Mouse (Mus musculus): ENCODE results near the gene Sphkap. TPM values are rescaled to one million over a fixed set of nuclear protein-coding genes. Genes with fewer than 3 reads are reported as not detected.

Gene Sphkap
- total RNA-seq, 1 experiment, result 0.04 TPM

GRCm38 (mm10) chr1:83316917-83317316 lies 91.1 kb downstream of the Sphkap start:
- no peak overlapping the region for H3K27ac ChIP-seq (ENCODE audit: insufficient read depth, low read depth, low read length, poor library complexity, severe bottlenecking)
- TF ChIP-seq ZC3H11A (IDR thresholded peaks at IDR 0.05; ENCODE audit: borderline replicate concordance, low read depth, low read length) (no peak), MAFK (IDR thresholded peaks at IDR 0.05; ENCODE audit: insufficient read depth, low read depth, low read length) (no peak), ZNF384 (IDR thresholded peaks at IDR 0.05; ENCODE audit: low read depth, low read length) (no peak), HCFC1 (IDR thresholded peaks at IDR 0.05; ENCODE audit: borderline replicate concordance, insufficient read depth, low read length) (no peak), CHD2 (IDR thresholded peaks at IDR 0.05; ENCODE audit: low read depth, low read length) (no peak)
- H3K36me3 ChIP-seq (ENCODE audit: control insufficient read depth, insufficient read depth, low read length, poor library complexity, severe bottlenecking), result no peaks in the 10 kb centered on the region
- peaks cover 0 to 2% of the 10 kb centered on the region in 2 experiments; a peak in 1 of 4 replicates for H3K4me1 ChIP-seq (ENCODE audit: control insufficient read depth in 2 of 2, insufficient read depth in 2 of 2, low read length in 2 of 2, poor library complexity in 1 of 2)
- H3K9ac ChIP-seq (ENCODE audit: insufficient read depth, low read depth, low read length, poor library complexity, severe bottlenecking), result no peak overlapping the region
- H3K9me3 ChIP-seq (ENCODE audit: control insufficient read depth, insufficient read depth, low read depth, low read length), result no peaks in the 10 kb centered on the region
- in situ Hi-C loops (cut with MboI; ENCODE audit: low sequenced_read_pairs in 2 of 2, unreplicated experiment in 2 of 2), result no loop called here
- H3K4me3 ChIP-seq (ENCODE audit: insufficient read depth in 1 of 2, low read depth in 1 of 2, low read length in 2 of 2, poor library complexity in 1 of 2, severe bottlenecking in 1 of 2), result no peak overlapping the region
- DNase-seq (ENCODE audit: low read depth, low spot score), result no peak

- no peaks in the 10 kb centered on the region for H3K9me3 ChIP-seq (ENCODE audit: control insufficient read depth, insufficient read depth, low read depth, low read length)
- no peak overlapping the region for H3K27ac ChIP-seq (ENCODE audit: insufficient read depth, low read depth, low read length, poor library complexity, severe bottlenecking)
- peaks cover 0 to 2% of the 10 kb centered on the region in 2 experiments; a peak in 1 of 4 replicates for H3K4me1 ChIP-seq (ENCODE audit: control insufficient read depth in 2 of 2, insufficient read depth in 2 of 2, low read length in 2 of 2, poor library complexity in 1 of 2)
- H3K9ac ChIP-seq (ENCODE audit: insufficient read depth, low read depth, low read length, poor library complexity, severe bottlenecking), result no peak overlapping the region
- DNase-seq (ENCODE audit: low read depth, low spot score), result no peak
- TF ChIP-seq ZNF384 (IDR thresholded peaks at IDR 0.05; ENCODE audit: low read depth, low read length) (no peak), MAFK (IDR thresholded peaks at IDR 0.05; ENCODE audit: insufficient read depth, low read depth, low read length) (no peak), CHD2 (IDR thresholded peaks at IDR 0.05; ENCODE audit: low read depth, low read length) (no peak), ZC3H11A (IDR thresholded peaks at IDR 0.05; ENCODE audit: borderline replicate concordance, low read depth, low read length) (no peak), HCFC1 (IDR thresholded peaks at IDR 0.05; ENCODE audit: borderline replicate concordance, insufficient read depth, low read length) (no peak)
- H3K4me3 ChIP-seq (ENCODE audit: insufficient read depth in 1 of 2, low read depth in 1 of 2, low read length in 2 of 2, poor library complexity in 1 of 2, severe bottlenecking in 1 of 2), result no peak overlapping the region
- H3K36me3 ChIP-seq (ENCODE audit: control insufficient read depth, insufficient read depth, low read length, poor library complexity, severe bottlenecking), result no peaks in the 10 kb centered on the region
- in situ Hi-C loops (cut with MboI; ENCODE audit: low sequenced_read_pairs in 2 of 2, unreplicated experiment in 2 of 2), result no loop called here
Observed at GRCm38 (mm10) chr1:83315146-83315545, 92.9 kb downstream of the Sphkap start.

- Histone ChIP-seq H3K4me1 (ENCODE audit: control insufficient read depth in 2 of 2, insufficient read depth in 2 of 2, low read length in 2 of 2, poor library complexity in 1 of 2) (peaks cover 0 to 2% of the 10 kb centered on the region in 2 experiments; a peak in 1 of 4 replicates), H3K9me3 (ENCODE audit: control insufficient read depth, insufficient read depth, low read depth, low read length) (no peaks in the 10 kb centered on the region), H3K4me3 (ENCODE audit: insufficient read depth in 1 of 2, low read depth in 1 of 2, low read length in 2 of 2, poor library complexity in 1 of 2, severe bottlenecking in 1 of 2) (no peak overlapping the region), H3K9ac (ENCODE audit: insufficient read depth, low read depth, low read length, poor library complexity, severe bottlenecking) (no peak overlapping the region), H3K27ac (ENCODE audit: insufficient read depth, low read depth, low read length, poor library complexity, severe bottlenecking) (no peak overlapping the region), H3K36me3 (ENCODE audit: control insufficient read depth, insufficient read depth, low read length, poor library complexity, severe bottlenecking) (no peaks in the 10 kb centered on the region)
- in situ Hi-C loops (cut with MboI; ENCODE audit: low sequenced_read_pairs in 2 of 2, unreplicated experiment in 2 of 2), result no loop called here
- DNase-seq (ENCODE audit: low read depth, low spot score), result no peak
- no peak for TF ChIP-seq ZC3H11A (IDR thresholded peaks at IDR 0.05; ENCODE audit: borderline replicate concordance, low read depth, low read length)
- TF ChIP-seq MAFK (IDR thresholded peaks at IDR 0.05; ENCODE audit: insufficient read depth, low read depth, low read length), result no peak
- TF ChIP-seq ZNF384 (IDR thresholded peaks at IDR 0.05; ENCODE audit: low read depth, low read length), result no peak
- TF ChIP-seq CHD2 (IDR thresholded peaks at IDR 0.05; ENCODE audit: low read depth, low read length), result no peak
- TF ChIP-seq HCFC1 (IDR thresholded peaks at IDR 0.05; ENCODE audit: borderline replicate concordance, insufficient read depth, low read length), result no peak
Observed at GRCm38 (mm10) chr1:83311607-83312295, 96.2 kb downstream of the Sphkap start.

- no peaks in the 10 kb centered on the region for H3K4me1 ChIP-seq (ENCODE audit: control insufficient read depth in 2 of 2, insufficient read depth in 2 of 2, low read length in 2 of 2, poor library complexity in 1 of 2)
- H3K9ac ChIP-seq (ENCODE audit: insufficient read depth, low read depth, low read length, poor library complexity, severe bottlenecking), result no peak overlapping the region
- DNase-seq (ENCODE audit: low read depth, low spot score), result no peak
- TF ChIP-seq MAFK (IDR thresholded peaks at IDR 0.05; ENCODE audit: insufficient read depth, low read depth, low read length) (no peak), ZNF384 (IDR thresholded peaks at IDR 0.05; ENCODE audit: low read depth, low read length) (no peak), HCFC1 (IDR thresholded peaks at IDR 0.05; ENCODE audit: borderline replicate concordance, insufficient read depth, low read length) (no peak)
- H3K4me3 ChIP-seq (ENCODE audit: insufficient read depth in 1 of 2, low read depth in 1 of 2, low read length in 2 of 2, poor library complexity in 1 of 2, severe bottlenecking in 1 of 2), result no peak overlapping the region
- no peaks in the 10 kb centered on the region for H3K36me3 ChIP-seq (ENCODE audit: control insufficient read depth, insufficient read depth, low read length, poor library complexity, severe bottlenecking)
- no peak overlapping the region for H3K27ac ChIP-seq (ENCODE audit: insufficient read depth, low read depth, low read length, poor library complexity, severe bottlenecking)
- in situ Hi-C loops (cut with MboI; ENCODE audit: low sequenced_read_pairs in 2 of 2, unreplicated experiment in 2 of 2), result no loop called here
- H3K9me3 ChIP-seq (ENCODE audit: control insufficient read depth, insufficient read depth, low read depth, low read length), result no peaks in the 10 kb centered on the region
Observed at GRCm38 (mm10) chr1:83297137-83298076, 110.6 kb downstream of the Sphkap start.

Measured in ES-E14 (cell line).